Mouse (Mus musculus) right cerebral cortex, postnatal 36 days (tissue): ENCODE measurements at regions not wholly inside any gene's neighbourhood (a gene's known extent, or its start where the extent isn't known, plus 50 kb on each side); places are given as distances from the start of the nearest gene placed in this dataset.
"Not testable (repeated sequence)": the region's sequence is repeated elsewhere in the genome, so short reads cannot be mapped to it uniquely, and the experiment has no call there.

Experiments used
- DNase-seq, 2 experiments: peaks; one replicate each; pipeline ENCODE4 v3.0.0; 2022; ENCODE audit warnings: low spot score in 2 of 2, mixed read lengths in 1 of 2

- no peak for DNase-seq
These were observed 406.3 kb downstream of the Trib2 start for GRCm38 (mm10) chr12:15410419-15410818.

- not testable (repeated sequence) for DNase-seq
These were observed 409.1 kb downstream of the Trib2 start for GRCm38 (mm10) chr12:15407577-15407976.

- no peak for DNase-seq
These were observed 424.1 kb downstream of the Trib2 start for GRCm38 (mm10) chr12:15392641-15393040.

- no peak for DNase-seq
These were observed 428.1 kb downstream of the Trib2 start for GRCm38 (mm10) chr12:15388574-15388973.

- no peak for DNase-seq
These were observed 458.9 kb downstream of the Trib2 start for GRCm38 (mm10) chr12:15357808-15358207.

- DNase-seq, result no peak
These were observed 495.8 kb downstream of the Trib2 start for GRCm38 (mm10) chr12:15320697-15321449.

GRCm38 (mm10) chr12:15319647-15320046 is 497.1 kb downstream of the Trib2 start:
- no peak for DNase-seq

GRCm38 (mm10) chr12:15294898-15295297 is 521.8 kb downstream of the Trib2 start:
- no peak for DNase-seq

GRCm38 (mm10) chr12:15262165-15262564 is 554.6 kb downstream of the Trib2 start:
- no peak for DNase-seq

GRCm38 (mm10) chr12:15261604-15262003 is 555.1 kb downstream of the Trib2 start:
- no peak for DNase-seq

- no peak for DNase-seq
These were observed 555.8 kb downstream of the Trib2 start for GRCm38 (mm10) chr12:15260907-15261415.

- no peak for DNase-seq
These were observed 571.8 kb downstream of the Trib2 start for GRCm38 (mm10) chr12:15244966-15245365.

GRCm38 (mm10) chr12:15222497-15223170 is 594.1 kb downstream of the Trib2 start:
- no peak for DNase-seq

GRCm38 (mm10) chr12:15218504-15218903 is 598.2 kb downstream of the Trib2 start:
- no peak for DNase-seq

- DNase-seq, result no peak
These were observed 600.5 kb downstream of the Trib2 start for GRCm38 (mm10) chr12:15216180-15216579.

GRCm38 (mm10) chr12:15174411-15175041 is 642.2 kb downstream of the Trib2 start:
- DNase-seq, result no peak

- DNase-seq, result no peak
These were observed 654.1 kb downstream of the Trib2 start for GRCm38 (mm10) chr12:15162605-15163004.

GRCm38 (mm10) chr12:15161864-15162263 is 654.9 kb downstream of the Trib2 start:
- DNase-seq, result no peak

GRCm38 (mm10) chr12:15160478-15160998 is 656.2 kb downstream of the Trib2 start:
- DNase-seq, result no peak

GRCm38 (mm10) chr12:15146398-15146797 is 670.3 kb downstream of the Trib2 start:
- DNase-seq, result no peak

- DNase-seq, result no peak
These were observed 679.7 kb downstream of the Trib2 start for GRCm38 (mm10) chr12:15137039-15137438.

- DNase-seq, result no peak
These were observed 692.5 kb downstream of the Trib2 start for GRCm38 (mm10) chr12:15124179-15124578.
